Mouse (Mus musculus): ENCODE results near the gene Tpst2. TPM values are rescaled to one million over a fixed set of nuclear protein-coding genes. Genes with fewer than 3 reads are reported as not detected.

Gene Tpst2
- polyA plus RNA-seq, 1 experiment = 25.8 TPM

DNA sequence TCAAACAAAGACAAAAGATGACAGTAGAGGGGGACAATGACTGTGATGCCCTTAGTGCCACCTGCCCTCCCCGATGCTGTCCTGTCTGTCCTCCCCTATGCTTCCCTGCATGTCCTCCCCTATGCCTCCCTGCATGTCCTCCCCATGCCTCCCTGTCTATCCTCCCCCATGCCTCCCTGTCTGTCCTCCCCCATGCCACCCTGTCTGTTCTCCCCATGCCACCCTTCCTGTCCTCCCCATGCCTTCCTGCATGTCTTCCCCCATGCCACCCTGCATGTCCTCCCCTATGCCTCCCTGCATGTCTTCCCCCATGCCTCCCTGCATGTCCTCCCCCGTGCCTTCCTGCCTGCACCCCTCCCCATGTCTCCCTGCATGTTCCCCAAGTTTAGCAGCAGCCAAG lies 23.6 kb downstream of the Tpst2 start:
- H3K36me3 ChIP-seq (ENCODE audit: control insufficient read depth, insufficient read depth, low read length, poor library complexity, severe bottlenecking) = no peaks in the 10 kb centered on the region
- H3K4me3 ChIP-seq (ENCODE audit: low read depth, low read length) = no peak overlapping the region
- no peak overlapping the region for H3K27ac ChIP-seq (ENCODE audit: insufficient read depth, low read length)
- H3K27me3 ChIP-seq (ENCODE audit: control insufficient read depth, insufficient read depth, low read length, poor library complexity, severe bottlenecking) = no peaks in the 10 kb centered on the region
- TF ChIP-seq EP300 (IDR thresholded peaks at IDR 0.05; ENCODE audit: insufficient read depth, low read depth, low read length) = no peak
- no peak for TF ChIP-seq CTCF (IDR thresholded peaks at IDR 0.05; ENCODE audit: low read depth, low read length)
- no peak for TF ChIP-seq POLR2A (IDR thresholded peaks at IDR 0.05; ENCODE audit: insufficient read depth, low read length)
- H3K4me1 ChIP-seq (ENCODE audit: control insufficient read depth, insufficient read depth, low read length) = peaks cover 6% of the 10 kb centered on the region
- no peak overlapping the region for H3K9ac ChIP-seq (ENCODE audit: low read depth, poor library complexity, severe bottlenecking)
- no peaks in the 10 kb centered on the region for H3K9me3 ChIP-seq (replicated peaks; ENCODE audit: control insufficient read depth, insufficient read depth, low read length, poor library complexity, severe bottlenecking)

DNA sequence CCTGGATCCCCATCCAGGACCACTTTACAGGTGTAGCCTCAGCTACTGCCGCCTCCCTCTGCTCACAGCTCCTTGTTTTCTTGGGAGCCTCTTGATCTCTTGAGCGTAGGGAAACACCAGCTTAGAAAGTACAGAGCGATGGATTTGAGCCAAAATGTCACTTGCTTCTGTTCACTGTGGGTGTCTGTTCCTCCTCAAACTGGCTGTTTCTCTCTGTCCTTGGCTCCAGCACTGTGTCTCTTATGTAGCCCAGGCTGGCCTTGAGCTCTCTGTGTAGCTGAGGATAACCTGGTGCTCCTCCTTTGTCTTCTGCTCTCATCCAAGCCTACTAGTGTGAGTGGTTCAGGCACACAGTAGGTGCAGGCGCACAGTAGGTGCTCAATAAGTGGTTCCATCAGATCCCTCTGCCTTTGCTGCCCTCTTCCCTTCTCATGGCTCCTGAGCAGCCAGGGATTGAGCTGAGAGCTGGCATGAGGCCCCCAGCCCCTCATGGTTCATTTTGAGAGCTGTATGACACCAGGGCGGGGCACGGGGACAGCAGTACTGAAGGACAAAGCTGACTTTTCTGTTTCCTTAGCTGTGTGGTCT lies 24.3 kb downstream of the Tpst2 start:
- Histone ChIP-seq H3K9me3 (replicated peaks; ENCODE audit: control insufficient read depth, insufficient read depth, low read length, poor library complexity, severe bottlenecking) (no peaks in the 10 kb centered on the region), H3K4me1 (ENCODE audit: control insufficient read depth, insufficient read depth, low read length) (peaks cover 4% of the 10 kb centered on the region), H3K27me3 (ENCODE audit: control insufficient read depth, insufficient read depth, low read length, poor library complexity, severe bottlenecking) (no peaks in the 10 kb centered on the region), H3K27ac (ENCODE audit: insufficient read depth, low read length) (no peak overlapping the region), H3K9ac (ENCODE audit: low read depth, poor library complexity, severe bottlenecking) (no peak overlapping the region), H3K36me3 (ENCODE audit: control insufficient read depth, insufficient read depth, low read length, poor library complexity, severe bottlenecking) (no peaks in the 10 kb centered on the region), H3K4me3 (ENCODE audit: low read depth, low read length) (no peak overlapping the region)
- TF ChIP-seq CTCF (IDR thresholded peaks at IDR 0.05; ENCODE audit: low read depth, low read length) (no peak), EP300 (IDR thresholded peaks at IDR 0.05; ENCODE audit: insufficient read depth, low read depth, low read length) (no peak), POLR2A (IDR thresholded peaks at IDR 0.05; ENCODE audit: insufficient read depth, low read length) (no peak)

DNA sequence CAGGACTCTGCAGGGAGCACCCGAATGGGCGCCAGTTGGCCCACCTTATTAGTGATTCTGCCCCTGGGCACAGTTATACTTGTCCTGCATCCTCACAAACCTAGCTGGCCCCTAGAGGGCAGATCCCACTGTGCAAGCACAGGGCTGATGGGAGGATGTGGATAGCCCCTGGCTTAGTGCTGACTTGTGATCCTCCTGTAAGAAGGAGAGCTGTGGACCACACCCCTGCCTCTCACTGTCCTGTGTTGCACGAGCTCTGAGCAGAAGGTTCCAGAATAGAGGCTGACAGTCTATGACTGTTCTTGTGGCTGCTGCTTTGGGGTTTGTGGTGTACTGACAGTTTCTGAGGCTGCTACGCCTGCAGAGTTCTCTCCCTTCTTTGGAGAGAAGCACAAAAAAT lies 25.2 kb downstream of the Tpst2 start:
- no peak for TF ChIP-seq POLR2A (IDR thresholded peaks at IDR 0.05; ENCODE audit: insufficient read depth, low read length)
- TF ChIP-seq CTCF (IDR thresholded peaks at IDR 0.05; ENCODE audit: low read depth, low read length) = no peak
- TF ChIP-seq EP300 (IDR thresholded peaks at IDR 0.05; ENCODE audit: insufficient read depth, low read depth, low read length) = no peak
- H3K36me3 ChIP-seq (ENCODE audit: control insufficient read depth, insufficient read depth, low read length, poor library complexity, severe bottlenecking) = no peaks in the 10 kb centered on the region
- no peaks in the 10 kb centered on the region for H3K27me3 ChIP-seq (ENCODE audit: control insufficient read depth, insufficient read depth, low read length, poor library complexity, severe bottlenecking)
- no peak overlapping the region for H3K27ac ChIP-seq (ENCODE audit: insufficient read depth, low read length)
- no peaks in the 10 kb centered on the region for H3K9me3 ChIP-seq (replicated peaks; ENCODE audit: control insufficient read depth, insufficient read depth, low read length, poor library complexity, severe bottlenecking)
- peaks cover 2% of the 10 kb centered on the region for H3K4me1 ChIP-seq (ENCODE audit: control insufficient read depth, insufficient read depth, low read length)
- H3K4me3 ChIP-seq (ENCODE audit: low read depth, low read length) = no peak overlapping the region
- H3K9ac ChIP-seq (ENCODE audit: low read depth, poor library complexity, severe bottlenecking) = no peak overlapping the region

DNA sequence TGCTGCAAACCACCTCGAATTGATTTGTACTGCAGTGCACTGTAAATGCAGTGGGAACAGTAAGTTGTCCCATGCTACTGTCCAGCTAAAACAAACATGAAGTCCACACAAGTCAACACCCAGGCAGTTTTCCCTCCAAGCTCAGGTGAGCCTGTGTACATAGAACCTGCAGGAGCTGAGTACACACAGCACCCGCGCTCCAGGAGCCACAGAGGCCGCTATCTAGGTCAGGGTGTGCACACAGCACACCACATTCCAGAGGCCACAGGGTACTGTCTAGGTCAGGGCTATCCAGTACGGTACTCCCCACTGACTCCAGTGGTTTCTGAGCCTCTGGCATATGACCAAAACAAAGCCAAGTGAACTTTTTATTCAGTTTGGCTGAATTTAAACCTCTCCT lies 25.8 kb downstream of the Tpst2 start:
- no peaks in the 10 kb centered on the region for H3K36me3 ChIP-seq (ENCODE audit: control insufficient read depth, insufficient read depth, low read length, poor library complexity, severe bottlenecking)
- H3K4me3 ChIP-seq (ENCODE audit: low read depth, low read length) = no peak overlapping the region
- H3K4me1 ChIP-seq (ENCODE audit: control insufficient read depth, insufficient read depth, low read length) = peaks cover 2% of the 10 kb centered on the region
- H3K9me3 ChIP-seq (replicated peaks; ENCODE audit: control insufficient read depth, insufficient read depth, low read length, poor library complexity, severe bottlenecking) = no peaks in the 10 kb centered on the region
- TF ChIP-seq CTCF (IDR thresholded peaks at IDR 0.05; ENCODE audit: low read depth, low read length) (no peak), POLR2A (IDR thresholded peaks at IDR 0.05; ENCODE audit: insufficient read depth, low read length) (no peak), EP300 (IDR thresholded peaks at IDR 0.05; ENCODE audit: insufficient read depth, low read depth, low read length) (no peak)
- H3K27me3 ChIP-seq (ENCODE audit: control insufficient read depth, insufficient read depth, low read length, poor library complexity, severe bottlenecking) = no peaks in the 10 kb centered on the region
- no peak overlapping the region for H3K27ac ChIP-seq (ENCODE audit: insufficient read depth, low read length)
- H3K9ac ChIP-seq (ENCODE audit: low read depth, poor library complexity, severe bottlenecking) = no peak overlapping the region

DNA sequence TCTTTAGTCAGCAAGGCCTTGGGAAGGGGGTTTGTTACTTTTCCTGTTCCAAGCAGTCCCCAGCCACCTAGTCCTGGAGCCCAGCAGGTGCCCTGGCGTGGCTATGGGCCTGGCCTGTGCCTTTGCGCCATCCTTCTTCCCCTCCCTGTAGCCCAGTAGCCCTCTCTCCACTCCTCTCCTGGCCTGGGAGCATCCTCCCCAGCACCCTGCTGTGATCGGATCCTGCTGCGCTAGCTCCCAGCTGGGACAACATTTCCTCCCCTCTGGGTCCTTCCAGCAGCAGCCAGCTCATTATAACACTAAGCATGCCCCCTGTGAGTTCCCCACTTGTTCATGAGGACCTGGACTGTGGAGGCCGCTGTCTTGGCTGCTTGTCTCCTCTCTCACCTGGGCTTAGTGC lies 29.4 kb downstream of the Tpst2 start:
- Histone ChIP-seq H3K4me1 (ENCODE audit: control insufficient read depth, insufficient read depth, low read length) (no peaks in the 10 kb centered on the region), H3K36me3 (ENCODE audit: control insufficient read depth, insufficient read depth, low read length, poor library complexity, severe bottlenecking) (no peaks in the 10 kb centered on the region), H3K9ac (ENCODE audit: low read depth, poor library complexity, severe bottlenecking) (no peak overlapping the region), H3K27ac (ENCODE audit: insufficient read depth, low read length) (no peak overlapping the region), H3K27me3 (ENCODE audit: control insufficient read depth, insufficient read depth, low read length, poor library complexity, severe bottlenecking) (no peaks in the 10 kb centered on the region), H3K9me3 (replicated peaks; ENCODE audit: control insufficient read depth, insufficient read depth, low read length, poor library complexity, severe bottlenecking) (no peaks in the 10 kb centered on the region), H3K4me3 (ENCODE audit: low read depth, low read length) (no peak overlapping the region)
- no peak for TF ChIP-seq POLR2A (IDR thresholded peaks at IDR 0.05; ENCODE audit: insufficient read depth, low read length)
- TF ChIP-seq CTCF (IDR thresholded peaks at IDR 0.05; ENCODE audit: low read depth, low read length) = no peak
- no peak for TF ChIP-seq EP300 (IDR thresholded peaks at IDR 0.05; ENCODE audit: insufficient read depth, low read depth, low read length)

DNA sequence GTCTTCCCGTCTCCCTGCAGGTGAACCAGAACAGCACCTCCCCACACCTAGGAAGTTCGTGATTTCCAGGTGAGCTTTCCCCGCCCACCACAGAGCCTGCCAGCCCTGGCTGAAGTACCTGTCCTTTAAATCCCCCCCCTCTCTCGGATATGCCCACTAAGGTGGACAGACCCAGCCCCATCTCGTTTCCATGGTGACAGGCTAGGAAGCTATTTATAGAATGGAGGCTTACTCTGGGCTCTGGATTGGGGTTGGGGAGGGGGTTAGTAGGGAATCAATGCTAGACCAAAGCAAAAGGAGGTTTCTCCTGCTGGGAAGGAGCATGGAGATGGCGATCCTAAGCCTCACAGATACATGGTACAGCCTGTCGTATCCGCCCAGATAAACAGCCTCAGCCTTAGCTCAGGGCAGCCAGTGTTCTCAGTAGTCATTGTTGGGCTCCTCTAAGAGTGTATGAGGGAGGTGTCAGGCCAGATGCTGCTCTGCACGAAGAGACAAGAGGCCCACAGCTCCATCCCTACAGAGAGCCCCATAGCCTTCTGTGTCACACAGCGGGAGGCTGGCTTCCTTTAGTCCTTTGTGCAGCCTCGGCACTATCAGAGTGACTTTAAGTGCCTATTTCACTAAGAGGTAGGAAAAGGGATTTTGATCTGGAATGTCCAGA lies 36.9 kb downstream of the Tpst2 start:
- no peaks in the 10 kb centered on the region for H3K27me3 ChIP-seq (ENCODE audit: control insufficient read depth, insufficient read depth, low read length, poor library complexity, severe bottlenecking)
- no peaks in the 10 kb centered on the region for H3K4me1 ChIP-seq (ENCODE audit: control insufficient read depth, insufficient read depth, low read length)
- no peak for TF ChIP-seq POLR2A (IDR thresholded peaks at IDR 0.05; ENCODE audit: insufficient read depth, low read length)
- TF ChIP-seq CTCF (IDR thresholded peaks at IDR 0.05; ENCODE audit: low read depth, low read length) = no peak
- TF ChIP-seq EP300 (IDR thresholded peaks at IDR 0.05; ENCODE audit: insufficient read depth, low read depth, low read length) = no peak
- peaks cover 9% of the 10 kb centered on the region; the same call in 1 of the 2 replicates for H3K36me3 ChIP-seq (ENCODE audit: control insufficient read depth, insufficient read depth, low read length, poor library complexity, severe bottlenecking)
- H3K9ac ChIP-seq (ENCODE audit: low read depth, poor library complexity, severe bottlenecking) = no peak overlapping the region
- no peak overlapping the region for H3K4me3 ChIP-seq (ENCODE audit: low read depth, low read length)
- H3K9me3 ChIP-seq (replicated peaks; ENCODE audit: control insufficient read depth, insufficient read depth, low read length, poor library complexity, severe bottlenecking) = no peaks in the 10 kb centered on the region
- H3K27ac ChIP-seq (ENCODE audit: insufficient read depth, low read length) = no peak overlapping the region

Data from ES-Bruce4 (cell line).